Mouse (Mus musculus) common myeloid progenitor, adult 5-6 weeks (primary cell): ENCODE results near the gene Hist1h4i. TPM values are rescaled to one million over a fixed set of nuclear protein-coding genes. Genes with fewer than 3 reads are reported as not detected.

Experiments used
- ATAC-seq: replicated peaks from 2 replicates; pipeline ENCODE4 v1.8.0; 2016; ENCODE audit warnings: low read depth, mild to moderate bottlenecking, moderate TSS enrichment, inconsistent platforms; ENCODE audit not compliant: poor library complexity, severe bottlenecking
- total RNA-seq: library from RNA; stranded (forward); fragments of 200-1000, 187-1606 nt; gene quantifications from 2 replicates; pipeline ENCODE4 v1.2.3, GENCODE M21; 2017

Gene Hist1h4i
- total RNA-seq, 1 experiment from 2014 or later: 106 TPM

DNA sequence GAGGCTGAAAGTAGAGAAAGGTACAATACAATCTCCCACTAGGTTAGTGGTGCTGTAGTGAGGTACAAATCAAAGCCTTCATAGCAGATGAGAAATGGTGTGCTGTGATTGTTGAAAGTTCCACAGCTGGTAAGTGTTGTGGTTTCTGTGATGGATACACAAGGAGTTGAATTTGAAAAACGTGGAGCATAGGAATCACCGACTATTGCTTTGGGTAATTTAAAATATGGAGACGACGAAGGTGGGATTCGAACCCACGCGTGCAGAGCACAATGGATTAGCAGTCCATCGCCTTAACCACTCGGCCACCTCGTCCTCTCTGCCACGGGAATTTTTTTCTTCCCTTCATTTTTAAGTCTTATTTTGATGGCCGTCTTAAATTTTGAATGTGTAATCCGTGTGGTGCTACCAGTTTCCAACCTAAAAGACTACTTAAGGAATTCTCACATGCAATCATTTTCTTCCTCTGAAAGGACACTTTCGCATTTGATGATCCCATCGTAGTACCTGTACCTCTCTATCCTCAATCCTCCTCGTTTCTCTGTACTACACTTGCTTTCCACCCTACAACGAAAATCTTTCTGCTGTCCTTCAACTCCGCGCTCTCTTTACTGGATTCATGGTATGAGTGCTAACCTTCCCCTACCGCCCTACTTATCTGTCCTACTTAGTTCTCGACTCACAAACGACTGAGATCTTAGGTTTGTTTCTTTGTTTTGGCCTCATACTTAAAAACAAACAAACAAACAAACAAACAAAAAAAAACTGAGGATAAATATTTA is 47.0 kb downstream of the Hist1h4i start:
- no peak for ATAC-seq

DNA sequence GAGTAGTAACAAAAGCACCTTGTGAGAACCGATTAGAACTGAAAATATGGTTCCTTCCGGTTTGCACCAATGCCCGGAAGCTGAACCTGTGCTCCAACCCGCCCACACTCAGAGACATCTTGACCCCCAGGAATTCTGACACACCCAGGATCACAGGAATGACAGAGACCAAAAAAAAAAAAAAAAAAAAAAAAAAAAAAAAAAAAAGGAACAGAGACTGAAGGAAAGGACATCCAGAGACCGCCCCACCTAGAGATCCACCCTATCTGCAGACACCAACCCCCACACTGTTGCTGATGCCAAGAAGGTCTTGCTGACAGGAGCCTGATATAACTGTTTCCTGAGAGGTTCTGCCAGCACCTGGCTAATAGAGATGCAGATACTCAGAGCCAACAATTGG is 48.6 kb downstream of the Hist1h4i start:
- no peak for ATAC-seq

Other genes starting within 250 kb of the Hist1h4i start
- 106 and 143 TPM in 2 replicates for gene Hist1h2bq, start 231.2 kb downstream of the Hist1h4i start, total RNA-seq
- gene Hist1h2ao, start 230.9 kb downstream of the Hist1h4i start, total RNA-seq: 626 and 966 TPM in 2 replicates
- 3,201 and 5,019 TPM in 2 replicates for gene Hist1h4m, start 229.6 kb downstream of the Hist1h4i start, total RNA-seq
- 2,940 and 3,195 TPM in 2 replicates for gene Hist1h4n, start 209.2 kb downstream of the Hist1h4i start, total RNA-seq
- 1,879 and 2,229 TPM in 2 replicates for gene Hist1h2ap, start 207.9 kb downstream of the Hist1h4i start, total RNA-seq
- 234 and 268 TPM in 2 replicates for gene Hist1h2br, start 207.6 kb downstream of the Hist1h4i start, total RNA-seq
- 13.1 and 13.9 TPM in 2 replicates for gene Zfp184, start 96.3 kb downstream of the Hist1h4i start, total RNA-seq
- gene Pom121l2, start 60.2 kb downstream of the Hist1h4i start, total RNA-seq: not detected in 2 replicates
- gene Prss16, start 31.6 kb downstream of the Hist1h4i start, total RNA-seq: 0.73 and 5.5 TPM in 2 replicates
- 208 and 989 TPM in 2 replicates for gene Hist1h2ah, start 5.8 kb downstream of the Hist1h4i start, total RNA-seq
- gene Hist1h2bk, start 5.5 kb downstream of the Hist1h4i start, total RNA-seq: 1,449 and 1,731 TPM in 2 replicates
- 689 and 693 TPM in 2 replicates for gene Hist1h2ag, start 1.6 kb upstream of the Hist1h4i start, total RNA-seq
- 591 and 710 TPM in 2 replicates for gene Hist1h2bj, start 1.9 kb upstream of the Hist1h4i start, total RNA-seq
- gene Vmn1r188, start 43.1 kb upstream of the Hist1h4i start, total RNA-seq: not detected in 2 replicates
- gene Vmn1r189, start 64.5 kb upstream of the Hist1h4i start, total RNA-seq: not detected in 2 replicates
- gene Vmn1r191, start 142.6 kb upstream of the Hist1h4i start, total RNA-seq: not detected in 2 replicates
- not detected in 2 replicates for gene Vmn1r192, start 149.8 kb upstream of the Hist1h4i start, total RNA-seq
- not detected in 2 replicates for gene Vmn1r193, start 181.8 kb upstream of the Hist1h4i start, total RNA-seq
- not detected in 2 replicates for gene Vmn1r194, start 202.9 kb upstream of the Hist1h4i start, total RNA-seq
- not detected in 2 replicates for gene Vmn1r195, start 229.2 kb upstream of the Hist1h4i start, total RNA-seq
- gene Vmn1r196, start 248.6 kb upstream of the Hist1h4i start, total RNA-seq: not detected in 2 replicates